Mouse (Mus musculus) midbrain, embryonic 16.5 days (tissue): ENCODE data around the gene A030005K14Rik. TPM values are rescaled to one million over a fixed set of nuclear protein-coding genes. Genes with fewer than 3 reads are reported as not detected.

Experiments
- ATAC-seq: fragments of 200-750 bp; cut with Nextera tagmentation; 2 replicates; pipeline ENCODE4 v1.8.0; 2017; ENCODE audit warnings: moderate TSS enrichment
- H3K27ac ChIP-seq: fragments of 300-500 bp; sonication (generic); 2 replicates; pipeline ENCODE4 v1.5.1; 2014; ENCODE audit warnings: mild to moderate bottlenecking, low read length, mixed read lengths
- H3K27me3 ChIP-seq: fragments of 300-500 bp; sonication (generic); 2 replicates; pipeline ENCODE4 v1.6.1; 2014; ENCODE audit warnings: low read depth, low read length, mixed read lengths; ENCODE audit not compliant: control insufficient read depth, insufficient read depth
- H3K36me3 ChIP-seq: fragments of 300-500 bp; sonication (generic); 2 replicates; pipeline ENCODE4 v1.6.1; 2014; ENCODE audit warnings: mild to moderate bottlenecking, low read length, moderate library complexity, mixed read lengths; ENCODE audit not compliant: control insufficient read depth, insufficient read depth
- H3K4me1 ChIP-seq: fragments of 300-500 bp; sonication (generic); 2 replicates; pipeline ENCODE4 v1.6.1; 2014; ENCODE audit warnings: mild to moderate bottlenecking, low read length, mixed read lengths; ENCODE audit not compliant: control insufficient read depth, insufficient read depth
- H3K4me2 ChIP-seq: fragments of 300-500 bp; sonication (generic); 2 replicates; pipeline ENCODE4 v1.6.1; 2014; ENCODE audit warnings: mild to moderate bottlenecking, low read length, mixed read lengths
- H3K4me3 ChIP-seq: fragments of 300-500 bp; sonication (generic); 2 replicates; pipeline ENCODE4 v1.5.1; 2014; ENCODE audit warnings: low read depth, mild to moderate bottlenecking, low read length, moderate library complexity, mixed read lengths
- H3K9ac ChIP-seq: fragments of 300-500 bp; sonication (generic); 2 replicates; pipeline ENCODE4 v1.6.1; 2014; ENCODE audit warnings: low read depth, low read length, mixed read lengths
- H3K9me3 ChIP-seq: fragments of 300-500 bp; sonication (generic); replicated peaks from 2 replicates; pipeline ENCODE4 v1.6.1; 2014; ENCODE audit warnings: mild to moderate bottlenecking, low read length, mixed read lengths; ENCODE audit not compliant: control insufficient read depth, poor library complexity, severe bottlenecking
- WGBS: fragments of 180-500 bp; shearing (Covaris S2); extraction: QIAGEN DNeasy Blood & Tissue Kit; methylation state at CpG from one replicate; pipeline ENCODE4 v1.1.7; 2014; 5-methylcytosine and 5-hydroxymethylcytosine counted together
- polyA plus RNA-seq: library from polyadenylated mRNA; unstranded; fragments of >200 nt; fragmentation: Nextera tagmentation; extraction: Ambion mirVana; gene quantifications from 2 replicates; pipeline ENCODE4 v1.2.1, GENCODE M21; 2015

The A030005K14Rik gene
- polyA plus RNA-seq, 1 experiment from 2014 or later = not detected

DNA sequence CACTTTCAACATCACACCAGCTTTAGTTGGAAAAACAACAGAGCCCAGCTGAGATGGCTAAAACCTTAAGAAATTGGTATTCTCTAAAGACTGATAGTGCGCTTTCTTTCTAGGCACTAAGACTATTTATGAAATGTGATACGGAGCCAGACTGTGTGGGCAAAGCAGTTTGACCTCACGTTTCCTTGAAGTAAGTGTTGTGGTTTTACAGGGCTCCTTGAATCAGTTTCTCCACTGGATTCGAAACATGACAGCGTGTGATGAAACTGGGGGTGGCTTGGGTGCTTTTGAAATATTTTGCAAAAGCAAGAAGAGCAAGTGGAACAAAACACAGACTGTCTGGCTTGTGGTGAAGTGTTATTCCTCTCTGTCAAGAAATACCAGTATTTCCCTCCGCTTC lies 17.8 kb upstream of the A030005K14Rik start:
- no peak overlapping the region for H3K4me2 ChIP-seq
- H3K36me3 ChIP-seq = no peaks in the 10 kb centered on the region
- ATAC-seq = no peak
- no peaks in the 10 kb centered on the region for H3K4me1 ChIP-seq
- no peaks in the 10 kb centered on the region for H3K27me3 ChIP-seq
- no peak overlapping the region for H3K27ac ChIP-seq
- no peaks in the 10 kb centered on the region for H3K9me3 ChIP-seq
- no peak overlapping the region for H3K4me3 ChIP-seq
- no peak overlapping the region for H3K9ac ChIP-seq
- WGBS = 86% methylated on average over 6 of the region's 6 CpGs

GRCm38 (mm10) chr1:83076190-83076917 lies 17.2 kb upstream of the A030005K14Rik start:
- Histone ChIP-seq H3K27me3 (no peaks in the 10 kb centered on the region), H3K9me3 (no peaks in the 10 kb centered on the region), H3K4me3 (peak overlapping the region; percentile 24), H3K4me1 (no peaks in the 10 kb centered on the region), H3K9ac (peak overlapping the region; percentile 18; the same call in 1 of the 2 replicates), H3K4me2 (peak overlapping the region; percentile 43), H3K36me3 (no peaks in the 10 kb centered on the region), H3K27ac (no peak overlapping the region)
- peak; percentile 95 for ATAC-seq
- WGBS = 46% methylated on average over 11 of the region's 11 CpGs

GRCm38 (mm10) chr1:83075526-83076189 lies 16.5 kb upstream of the A030005K14Rik start:
- Histone ChIP-seq H3K36me3 (no peaks in the 10 kb centered on the region), H3K4me1 (no peaks in the 10 kb centered on the region), H3K4me3 (peak overlapping the region; percentile 24), H3K9me3 (no peaks in the 10 kb centered on the region), H3K9ac (peak overlapping the region; percentile 18; the same call in 1 of the 2 replicates), H3K27ac (no peak overlapping the region; the same call in 1 of the 2 replicates), H3K27me3 (no peaks in the 10 kb centered on the region), H3K4me2 (peak overlapping the region; percentile 43)
- WGBS = 32% methylated on average over 15 of the region's 15 CpGs
- peak; percentile 81 for ATAC-seq

DNA sequence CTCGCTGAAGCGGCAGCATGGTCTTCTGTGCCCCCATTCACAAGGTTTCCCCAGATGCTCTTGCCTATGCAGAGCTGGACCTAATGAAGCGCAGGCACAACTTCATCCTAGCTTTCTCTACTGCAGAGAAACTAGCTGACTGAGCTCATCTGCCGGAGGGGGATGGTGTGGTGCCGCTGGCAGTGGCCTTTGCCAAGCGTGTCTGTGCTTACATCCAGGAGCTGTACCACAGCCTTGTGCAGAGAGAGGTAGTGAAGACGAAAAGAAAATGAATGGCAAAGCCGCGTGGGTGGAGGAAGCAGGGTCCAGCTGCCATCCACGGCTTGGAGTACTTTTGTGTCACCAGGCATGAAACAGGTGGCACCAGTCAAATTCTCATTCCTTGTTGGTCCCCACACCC lies 8.0 kb upstream of the A030005K14Rik start:
- H3K4me1 ChIP-seq = no peaks in the 10 kb centered on the region
- no peak overlapping the region for H3K4me3 ChIP-seq
- WGBS = 89% methylated on average over 10 of the region's 10 CpGs
- H3K27me3 ChIP-seq = no peaks in the 10 kb centered on the region
- 0 out of 2 replicates have a peak, but pooled peaks cover 2% of the 10 kb centered on the region for H3K9me3 ChIP-seq
- ATAC-seq = no peak
- no peak overlapping the region for H3K4me2 ChIP-seq
- no peaks in the 10 kb centered on the region for H3K36me3 ChIP-seq
- H3K27ac ChIP-seq = no peak overlapping the region
- H3K9ac ChIP-seq = no peak overlapping the region

DNA sequence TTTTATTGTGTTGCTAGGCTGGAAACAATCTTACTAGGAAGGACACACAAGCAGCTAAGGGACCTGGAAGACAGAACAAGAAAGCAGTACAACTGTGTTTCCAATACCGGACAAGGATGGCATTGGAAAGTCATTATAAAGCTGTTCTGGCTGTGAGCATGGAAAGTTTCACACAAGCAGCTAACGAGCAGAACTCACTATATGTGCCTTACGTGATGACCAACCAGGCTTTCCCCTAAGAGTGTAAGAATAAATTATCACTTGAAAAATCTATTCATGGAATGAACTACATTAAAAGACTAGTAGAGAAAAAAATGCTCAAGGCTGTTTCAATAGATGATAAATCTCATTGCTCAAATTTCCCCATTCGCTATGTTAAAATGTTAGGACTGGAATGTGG lies 7.4 kb upstream of the A030005K14Rik start:
- Histone ChIP-seq H3K27me3 (no peaks in the 10 kb centered on the region), H3K4me3 (no peak overlapping the region), H3K9ac (no peak overlapping the region), H3K27ac (no peak overlapping the region), H3K36me3 (no peaks in the 10 kb centered on the region), H3K9me3 (0 out of 2 replicates have a peak, but pooled peaks cover 2% of the 10 kb centered on the region), H3K4me1 (no peaks in the 10 kb centered on the region), H3K4me2 (no peak overlapping the region)
- ATAC-seq = no peak
- WGBS = 91% methylated on average over 4 of the region's 4 CpGs

DNA sequence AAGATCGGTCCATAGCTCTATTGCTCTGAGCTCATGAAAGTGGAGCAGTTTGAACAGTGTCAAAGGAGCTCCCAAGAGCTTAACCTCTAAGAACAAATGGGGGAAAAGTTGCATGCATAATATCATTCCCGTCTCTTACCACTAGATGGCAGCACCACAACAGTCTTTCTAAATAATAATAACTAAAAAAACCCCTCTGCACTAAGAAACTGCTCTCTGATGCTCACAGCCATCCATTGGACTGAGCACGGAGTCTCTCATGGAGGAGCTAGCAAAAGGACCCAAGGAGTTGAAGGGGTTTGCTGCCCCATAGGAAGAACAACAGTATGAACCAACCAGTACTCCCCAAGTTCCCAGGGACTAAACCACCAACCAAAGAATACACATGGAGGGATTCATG lies 5.7 kb upstream of the A030005K14Rik start:
- no peaks in the 10 kb centered on the region for H3K4me1 ChIP-seq
- 28% methylated on average over 3 of the region's 3 CpGs for WGBS
- ATAC-seq = no peak

DNA sequence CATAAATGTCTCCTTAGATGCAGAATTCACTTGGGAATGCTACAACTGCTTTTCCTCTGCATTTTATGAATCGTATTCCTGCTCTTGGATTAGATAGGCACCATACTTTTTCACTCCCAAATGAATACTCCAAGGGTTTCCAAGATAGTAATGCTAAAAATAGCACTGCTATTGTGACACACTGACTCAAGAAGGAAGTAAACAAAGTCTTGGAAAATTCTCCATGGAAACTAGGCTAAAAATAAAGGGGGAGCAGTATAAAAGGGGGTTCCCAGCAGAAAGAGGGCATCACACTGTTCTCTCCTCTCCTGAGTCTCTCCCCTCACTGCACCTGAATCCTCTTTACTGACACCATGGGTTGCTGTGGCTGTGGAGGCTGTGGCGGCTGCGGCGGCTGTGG lies 1.5 kb upstream of the A030005K14Rik start, which contains the start of gene Krtap28-13:
Gene Krtap28-13, plus strand, starts transcription at position 288 of the 400 bp plus-strand sequence.
- Histone ChIP-seq H3K4me2 (no peak within 1 kb of the TSS), H3K27me3 (no peaks in the 10 kb centered on the region), H3K4me3 (no peak within 1 kb of the TSS), H3K27ac (no peak within 1 kb of the TSS), H3K36me3 (no peaks in the 10 kb centered on the region), H3K9me3 (0 out of 2 replicates have a peak, but pooled peaks cover 2% of the 10 kb centered on the region), H3K4me1 (no peaks in the 10 kb centered on the region), H3K9ac (no peak within 1 kb of the TSS)
- no peak for ATAC-seq
- 96% methylated on average over 4 of the region's 4 CpGs for WGBS

More for the DNA sequence above, 5.7 kb upstream of the A030005K14Rik start:
- Histone ChIP-seq H3K9me3 (0 out of 2 replicates have a peak, but pooled peaks cover 2% of the 10 kb centered on the region), H3K27ac (no peak overlapping the region), H3K9ac (no peak overlapping the region), H3K36me3 (no peaks in the 10 kb centered on the region), H3K4me3 (no peak overlapping the region), H3K27me3 (no peaks in the 10 kb centered on the region), H3K4me2 (no peak overlapping the region)

DNA sequence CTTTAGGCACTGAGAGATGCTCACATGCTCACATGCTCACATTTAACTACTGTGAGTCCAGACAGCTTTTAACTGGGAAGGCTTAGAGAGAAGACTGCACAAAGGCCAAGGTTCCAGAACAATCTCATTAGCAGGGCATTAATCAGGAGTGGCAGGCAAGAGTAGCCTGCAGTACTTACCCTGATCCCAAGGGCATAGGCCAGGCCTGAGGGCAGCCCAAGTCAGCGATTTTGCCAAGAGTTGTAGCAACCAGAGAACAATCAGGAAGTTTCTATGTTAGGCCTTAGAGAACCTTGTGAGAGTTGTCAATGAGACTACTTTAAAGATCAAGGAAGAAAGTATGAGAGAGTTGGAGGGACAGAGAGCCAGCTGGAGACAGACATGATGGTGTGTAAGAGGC lies 697 bp downstream of the A030005K14Rik start:
- no peaks in the 10 kb centered on the region for H3K9me3 ChIP-seq
- H3K4me2 ChIP-seq = no peak overlapping the region
- H3K4me1 ChIP-seq = no peaks in the 10 kb centered on the region
- no peak overlapping the region for H3K4me3 ChIP-seq
- 41% methylated on average over 1 of the region's 1 CpGs for WGBS
- ATAC-seq = no peak
- H3K27me3 ChIP-seq = no peaks in the 10 kb centered on the region
- no peaks in the 10 kb centered on the region for H3K36me3 ChIP-seq
- H3K27ac ChIP-seq = no peak overlapping the region
- no peak overlapping the region for H3K9ac ChIP-seq

DNA sequence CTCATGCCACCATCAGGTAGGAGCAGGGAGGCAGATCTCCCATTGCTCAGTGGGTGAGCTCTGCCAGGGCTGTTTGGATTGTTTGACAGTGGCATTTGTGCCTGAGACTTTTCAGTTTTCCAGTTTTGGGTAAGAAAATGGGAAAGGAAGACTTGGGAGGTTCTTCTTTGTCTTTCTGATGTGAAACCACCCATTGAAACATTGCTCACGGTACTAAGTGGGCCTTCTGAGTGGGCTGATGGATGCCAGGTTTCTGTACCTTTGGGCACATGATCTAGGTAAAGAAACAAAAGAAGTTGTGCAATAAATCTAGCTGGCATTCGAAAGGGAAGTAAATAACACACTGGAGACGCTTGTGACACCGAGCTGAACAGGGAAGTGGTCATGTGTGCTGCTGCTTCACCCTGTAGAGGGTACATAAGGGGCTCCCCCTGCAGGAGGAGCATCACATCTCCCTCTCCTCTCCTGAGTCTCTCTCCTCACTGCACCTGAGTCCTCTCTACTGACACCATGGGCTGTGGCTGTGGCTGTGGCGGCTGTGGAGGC lies 14.2 kb downstream of the A030005K14Rik start, which contains the start of gene Gm47969:
Gene Gm47969, plus strand, starts transcription at position 51 of the 546 bp plus-strand sequence.
- Histone ChIP-seq H3K27ac (no peak within 1 kb of the TSS), H3K27me3 (no peaks in the 10 kb centered on the region), H3K4me3 (no peak within 1 kb of the TSS), H3K4me2 (no peak within 1 kb of the TSS), H3K36me3 (no peaks in the 10 kb centered on the region), H3K9me3 (no peaks in the 10 kb centered on the region), H3K4me1 (no peaks in the 10 kb centered on the region), H3K9ac (no peak within 1 kb of the TSS)
- ATAC-seq = no peak
- WGBS = 86% methylated on average over 5 of the region's 5 CpGs
